Mouse (Mus musculus): Measurements from ENCODE around the gene Pbx2.

DNA sequence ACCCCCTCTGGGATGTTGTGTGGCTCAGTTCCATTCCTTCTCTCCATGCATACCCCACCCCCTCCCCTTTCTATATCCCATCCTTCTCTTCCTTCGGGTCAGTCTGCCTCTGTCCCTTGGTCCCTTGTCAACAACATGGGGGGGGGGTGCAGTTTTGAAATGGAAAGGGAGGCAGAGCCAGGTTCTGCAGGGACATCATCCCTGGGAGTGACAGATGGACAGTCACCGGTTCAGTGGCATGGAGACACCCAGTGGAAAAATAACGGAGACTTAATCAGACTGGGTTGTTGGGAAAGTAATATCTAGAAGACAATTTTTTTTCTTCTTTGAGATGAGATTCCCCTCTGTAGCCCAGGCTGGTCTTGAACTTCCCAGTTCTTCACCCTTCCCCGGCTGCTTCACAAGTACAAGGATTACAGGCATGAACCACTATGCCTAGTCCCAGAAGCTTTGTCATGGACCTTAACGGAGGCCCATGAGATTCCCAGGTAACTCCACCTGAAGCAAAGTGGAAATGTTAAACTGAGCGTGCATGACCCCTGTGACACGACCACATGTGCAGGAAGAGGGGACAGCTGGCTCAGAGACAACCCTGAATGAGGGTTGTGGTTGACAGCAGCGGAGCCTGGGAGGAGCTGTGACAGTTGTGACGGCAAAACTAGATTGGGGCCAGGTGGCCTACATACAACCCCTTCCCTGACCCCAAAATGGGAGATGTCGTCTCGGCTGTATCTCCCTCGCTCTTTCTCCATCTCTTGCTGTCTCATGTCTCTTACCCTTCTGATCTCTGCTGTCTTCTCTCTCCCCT, 38.9 kb downstream of the Pbx2 start:
- no peak for TF ChIP-seq POLR2A (IDR thresholded peaks at IDR 0.05; ENCODE audit: insufficient read length, low read depth)
- no peak for TF ChIP-seq POLR2AphosphoS2 (IDR thresholded peaks at IDR 0.05; ENCODE audit: insufficient read length, low read depth)
- TF ChIP-seq USF1 (IDR thresholded peaks at IDR 0.05; ENCODE audit: low read depth): no peak

Data from myocyte (in vitro differentiated cells).